Mouse (Mus musculus) limb, embryonic 10.5 days (tissue): ENCODE measurements around the gene Tssk6. TPM values are rescaled to one million over a fixed set of nuclear protein-coding genes. Genes with fewer than 3 reads are reported as not detected.

Experiments used
- DNase-seq: peaks from one replicate; pipeline ENCODE4 v3.0.0-alpha.2; 2017; ENCODE audit warnings: low spot score
- H3K27ac ChIP-seq: fragments of 300-500 bp; sonication (generic); 2 replicates; pipeline ENCODE4 v1.5.1; 2016; ENCODE audit warnings: mild to moderate bottlenecking
- H3K27me3 ChIP-seq: fragments of 300-500 bp; sonication (generic); 2 replicates; pipeline ENCODE4 v1.6.1; 2016; ENCODE audit warnings: low read depth, mild to moderate bottlenecking; ENCODE audit not compliant: poor library complexity, severe bottlenecking
- H3K36me3 ChIP-seq: fragments of 300-500 bp; sonication (generic); 2 replicates; pipeline ENCODE4 v1.6.1; 2016; ENCODE audit warnings: mild to moderate bottlenecking, moderate library complexity
- H3K4me1 ChIP-seq: fragments of 300-500 bp; sonication (generic); 2 replicates; pipeline ENCODE4 v1.6.1; 2016
- H3K4me3 ChIP-seq: fragments of 300-500 bp; sonication (generic); 2 replicates; pipeline ENCODE4 v1.5.1; 2016; ENCODE audit warnings: mild to moderate bottlenecking, moderate library complexity
- H3K9me3 ChIP-seq: fragments of 300-500 bp; sonication (generic); replicated peaks from 2 replicates; pipeline ENCODE4 v1.6.1; 2016; ENCODE audit warnings: mild to moderate bottlenecking
- WGBS: fragments of 180-500 bp; shearing (Covaris S2); methylation state at CpG from one replicate; pipeline ENCODE4 v1.1.7; 2016; 5-methylcytosine and 5-hydroxymethylcytosine counted together
- polyA plus RNA-seq: library from polyadenylated mRNA; unstranded; fragments of >200 nt; fragmentation: Nextera tagmentation; extraction: Ambion mirVana; gene quantifications from 2 replicates; pipeline ENCODE4 v1.2.1, GENCODE M21; 2016

Gene Tssk6
- 5.0 and 5.9 TPM in 2 replicates for polyA plus RNA-seq

DNA sequence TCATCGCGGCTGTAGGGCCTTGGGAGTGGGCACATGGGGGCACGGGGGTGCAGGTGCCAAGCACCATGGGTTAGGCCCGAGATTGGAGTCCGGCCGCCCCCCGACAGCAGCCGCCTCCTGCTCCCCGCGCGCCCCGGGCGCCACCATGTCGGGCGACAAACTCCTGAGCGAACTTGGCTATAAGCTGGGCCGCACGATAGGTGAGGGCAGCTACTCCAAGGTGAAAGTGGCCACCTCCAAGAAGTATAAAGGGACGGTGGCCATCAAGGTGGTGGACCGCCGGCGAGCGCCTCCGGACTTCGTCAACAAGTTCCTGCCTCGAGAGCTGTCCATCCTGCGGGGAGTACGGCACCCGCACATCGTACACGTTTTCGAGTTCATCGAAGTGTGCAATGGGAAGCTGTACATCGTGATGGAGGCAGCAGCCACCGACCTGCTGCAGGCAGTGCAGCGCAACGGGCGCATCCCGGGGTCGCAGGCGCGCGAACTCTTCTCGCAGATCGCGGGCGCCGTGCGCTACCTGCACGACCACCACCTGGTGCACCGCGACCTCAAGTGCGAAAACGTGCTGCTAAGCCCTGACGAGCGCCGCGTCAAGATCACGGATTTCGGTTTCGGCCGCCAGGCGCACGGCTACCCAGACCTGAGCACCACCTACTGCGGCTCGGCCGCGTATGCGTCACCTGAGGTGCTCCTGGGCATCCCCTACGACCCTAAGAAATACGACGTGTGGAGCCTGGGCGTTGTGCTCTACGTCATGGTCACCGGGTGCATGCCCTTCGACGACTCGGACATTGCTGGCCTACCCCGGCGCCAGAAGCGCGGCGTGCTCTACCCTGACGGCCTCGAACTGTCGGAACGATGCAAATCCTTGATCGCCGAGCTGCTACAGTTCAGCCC is at the start of gene Tssk6, which contains the start of the genes Ndufa13 and Yjefn3:
Gene Tssk6 (plus strand): TSS at position 22 of the 900 bp plus-strand sequence.
Gene Ndufa13 (minus strand): TSS at position 396 of the 900 bp plus-strand sequence.
Gene Yjefn3 (minus strand): TSS at position 550 of the 900 bp plus-strand sequence.
- H3K27me3 ChIP-seq, result no peaks in the 10 kb centered on the region
- WGBS, result 5% methylated on average over 89 of the region's 89 CpGs
- H3K36me3 ChIP-seq, result peaks cover 41% of the 10 kb centered on the region
- H3K4me3 ChIP-seq, result peak within 1 kb of the TSS; percentile 79
- H3K4me1 ChIP-seq, result peaks cover 39% of the 10 kb centered on the region
- no peaks in the 10 kb centered on the region for H3K9me3 ChIP-seq
- peak within 1 kb of the TSS; percentile 95 for H3K27ac ChIP-seq
- DNase-seq, result no peak

DNA sequence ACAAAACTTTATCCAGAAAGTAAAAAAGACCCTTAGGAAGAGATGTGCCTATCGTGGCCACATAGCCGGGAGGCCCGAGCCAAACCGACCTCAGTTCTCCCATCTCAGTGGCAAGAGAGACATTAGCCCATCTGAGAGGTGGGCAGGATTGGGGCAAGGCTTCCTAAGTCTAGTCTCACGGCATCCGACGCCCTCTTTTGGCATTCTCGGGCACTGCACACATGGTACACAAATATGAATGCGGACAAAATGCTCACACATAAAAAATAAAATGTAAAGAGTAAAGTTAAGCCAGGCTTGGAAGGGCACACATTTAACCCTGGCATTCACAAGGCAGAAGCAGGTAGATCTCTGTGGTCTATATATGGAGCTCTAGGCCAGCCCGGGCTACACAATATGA is 48.1 kb upstream of the Tssk6 start:
- Histone ChIP-seq H3K9me3 (no peaks in the 10 kb centered on the region), H3K27me3 (no peaks in the 10 kb centered on the region), H3K27ac (no peak overlapping the region), H3K4me1 (no peaks in the 10 kb centered on the region), H3K36me3 (no peaks in the 10 kb centered on the region), H3K4me3 (no peak overlapping the region)
- 93% methylated on average over 10 of the region's 10 CpGs for WGBS
- no peak for DNase-seq

DNA sequence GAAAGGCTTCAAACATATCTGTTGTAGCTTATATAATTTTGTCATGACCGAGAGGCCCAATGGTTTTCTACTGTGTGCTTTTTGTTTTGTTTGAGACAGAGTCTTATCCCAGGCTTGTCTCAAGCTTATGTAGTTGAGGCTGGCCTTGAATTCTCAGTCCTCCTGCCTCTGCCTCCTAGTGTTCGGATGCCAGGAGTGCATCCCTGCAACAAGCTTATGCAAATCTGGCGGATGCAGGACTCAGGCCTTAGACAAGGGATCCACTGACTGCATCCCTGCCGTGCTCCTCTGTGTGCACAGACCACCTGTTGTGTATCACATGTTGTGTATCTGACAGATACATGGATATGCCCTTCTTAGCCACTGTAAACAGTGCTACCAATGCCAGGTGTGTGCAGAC is 41.2 kb upstream of the Tssk6 start:
- H3K4me3 ChIP-seq, result no peak overlapping the region
- no peak for DNase-seq
- H3K9me3 ChIP-seq, result no peaks in the 10 kb centered on the region
- no peaks in the 10 kb centered on the region for H3K4me1 ChIP-seq
- H3K27me3 ChIP-seq, result no peaks in the 10 kb centered on the region
- no peaks in the 10 kb centered on the region for H3K36me3 ChIP-seq
- WGBS, result 66% methylated on average over 4 of the region's 4 CpGs
- no peak overlapping the region for H3K27ac ChIP-seq

DNA sequence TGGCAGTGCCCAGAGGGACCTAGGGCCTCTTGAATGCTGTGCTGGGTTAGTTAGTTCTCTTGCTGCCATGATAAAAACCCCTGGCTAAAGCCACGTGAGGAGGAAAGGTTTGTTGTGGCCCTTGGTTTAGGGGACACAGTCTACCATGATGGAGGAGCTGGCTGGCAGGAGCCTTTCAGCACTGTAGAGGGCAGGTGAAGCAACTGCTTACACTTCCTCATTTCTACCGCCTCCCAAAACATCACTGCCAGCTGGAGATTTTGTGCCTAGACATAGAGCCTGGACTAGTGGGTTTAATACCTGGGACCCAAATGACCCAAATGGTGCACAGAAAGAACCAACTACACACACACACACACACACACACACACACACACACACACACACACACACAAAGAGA is 40.7 kb upstream of the Tssk6 start:
- Histone ChIP-seq H3K27ac (no peak overlapping the region), H3K36me3 (no peaks in the 10 kb centered on the region), H3K4me3 (no peak overlapping the region), H3K4me1 (no peaks in the 10 kb centered on the region), H3K27me3 (no peaks in the 10 kb centered on the region), H3K9me3 (no peaks in the 10 kb centered on the region)
- WGBS, result 65% methylated on average over 2 of the region's 2 CpGs
- no peak for DNase-seq

DNA sequence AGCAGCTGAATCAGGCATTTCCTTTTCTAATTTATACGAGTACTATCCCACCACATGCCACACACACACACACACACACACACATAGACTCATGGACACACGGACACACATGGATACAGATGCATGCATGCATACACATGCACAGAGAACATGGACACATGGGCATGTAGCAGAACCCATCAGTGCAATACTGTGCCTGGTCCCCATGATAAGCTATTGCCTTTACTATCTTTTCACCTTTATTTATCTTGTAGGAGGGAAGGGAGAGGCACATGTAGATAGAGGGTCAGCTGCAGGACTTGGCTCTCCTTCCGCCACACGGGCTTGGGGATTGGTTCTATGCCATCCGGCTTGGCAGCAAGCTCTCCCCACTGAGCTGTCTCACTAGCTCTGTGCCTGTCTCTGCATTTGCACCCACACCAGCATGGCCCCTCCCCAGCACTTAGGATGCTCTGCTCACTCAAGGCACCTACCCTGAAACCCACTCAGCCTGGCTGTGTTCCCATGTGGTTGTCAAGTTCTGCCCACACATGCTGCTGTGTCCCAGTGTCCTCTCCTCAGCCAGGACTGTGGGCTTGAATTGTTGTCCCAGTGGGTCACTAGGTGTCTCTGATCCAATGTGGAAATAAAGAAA is 38.5 kb upstream of the Tssk6 start:
- Histone ChIP-seq H3K27ac (no peak overlapping the region), H3K9me3 (no peaks in the 10 kb centered on the region), H3K27me3 (no peaks in the 10 kb centered on the region), H3K4me1 (no peaks in the 10 kb centered on the region), H3K4me3 (no peak overlapping the region), H3K36me3 (no peaks in the 10 kb centered on the region)
- no peak for DNase-seq
- 94% methylated on average over 5 of the region's 5 CpGs for WGBS

DNA sequence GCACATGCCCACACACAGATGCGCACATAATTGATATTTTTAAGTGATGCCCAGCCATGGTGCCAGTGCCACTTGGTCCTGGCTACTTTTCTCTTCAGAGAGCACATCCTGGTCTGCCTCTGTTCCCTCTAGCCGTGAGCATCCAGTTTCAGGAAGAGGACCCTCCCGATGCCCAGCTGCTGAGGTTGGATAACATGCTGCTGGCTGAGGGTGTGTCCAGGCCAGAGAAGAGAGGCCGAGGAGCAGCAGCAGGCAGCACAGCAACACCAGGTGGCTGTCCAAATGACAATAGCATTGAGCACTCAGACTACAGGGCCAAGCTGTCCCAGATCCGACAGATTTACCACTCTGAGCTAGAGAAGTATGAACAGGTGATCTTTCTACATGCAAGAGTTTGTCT is 37.8 kb upstream of the Tssk6 start:
- Histone ChIP-seq H3K4me1 (no peaks in the 10 kb centered on the region), H3K36me3 (no peaks in the 10 kb centered on the region)
- WGBS, result 81% methylated on average over 5 of the region's 5 CpGs

DNA sequence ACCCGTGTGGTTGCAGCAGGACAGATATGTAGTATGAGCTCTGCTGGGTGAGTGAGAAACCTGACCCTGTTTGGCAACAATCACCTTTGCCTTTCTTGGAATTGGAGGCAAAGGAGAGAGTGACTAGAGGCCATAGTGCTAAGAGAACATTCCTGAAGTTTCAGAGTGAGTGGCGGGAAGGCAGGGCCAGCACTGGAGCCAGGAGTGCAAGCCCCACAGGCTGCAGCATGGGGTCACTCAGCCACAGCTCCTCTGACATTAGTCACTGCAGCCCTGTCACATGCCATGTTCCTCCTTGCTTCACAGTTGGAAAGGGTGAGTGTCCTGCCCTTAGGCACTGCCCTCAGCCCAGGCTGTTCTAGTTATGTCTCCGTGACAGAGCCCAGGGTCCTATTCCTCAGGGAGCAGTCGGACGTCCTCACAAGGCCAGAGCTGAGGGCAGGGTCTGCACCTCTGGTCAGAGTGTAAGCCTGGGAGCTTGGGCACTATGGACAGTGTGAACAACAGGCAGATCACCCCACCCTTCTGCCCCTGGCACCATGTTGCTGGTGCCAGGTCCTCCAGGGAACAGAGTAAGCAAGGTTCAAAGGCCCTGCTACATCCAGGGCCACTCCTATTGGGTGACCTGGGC is 34.2 kb upstream of the Tssk6 start:
- Histone ChIP-seq H3K27ac (no peak overlapping the region), H3K4me1 (no peaks in the 10 kb centered on the region), H3K27me3 (peaks cover 6% of the 10 kb centered on the region; the same call in 1 of the 2 replicates), H3K4me3 (no peak overlapping the region), H3K9me3 (no peaks in the 10 kb centered on the region), H3K36me3 (no peaks in the 10 kb centered on the region)
- DNase-seq, result no peak
- WGBS, result 62% methylated on average over 5 of the region's 5 CpGs

More for the DNA sequence above, 37.8 kb upstream of the Tssk6 start:
- Histone ChIP-seq H3K4me3 (no peak overlapping the region), H3K27me3 (no peaks in the 10 kb centered on the region; the same call in 1 of the 2 replicates), H3K27ac (no peak overlapping the region), H3K9me3 (no peaks in the 10 kb centered on the region)
- DNase-seq, result no peak

DNA sequence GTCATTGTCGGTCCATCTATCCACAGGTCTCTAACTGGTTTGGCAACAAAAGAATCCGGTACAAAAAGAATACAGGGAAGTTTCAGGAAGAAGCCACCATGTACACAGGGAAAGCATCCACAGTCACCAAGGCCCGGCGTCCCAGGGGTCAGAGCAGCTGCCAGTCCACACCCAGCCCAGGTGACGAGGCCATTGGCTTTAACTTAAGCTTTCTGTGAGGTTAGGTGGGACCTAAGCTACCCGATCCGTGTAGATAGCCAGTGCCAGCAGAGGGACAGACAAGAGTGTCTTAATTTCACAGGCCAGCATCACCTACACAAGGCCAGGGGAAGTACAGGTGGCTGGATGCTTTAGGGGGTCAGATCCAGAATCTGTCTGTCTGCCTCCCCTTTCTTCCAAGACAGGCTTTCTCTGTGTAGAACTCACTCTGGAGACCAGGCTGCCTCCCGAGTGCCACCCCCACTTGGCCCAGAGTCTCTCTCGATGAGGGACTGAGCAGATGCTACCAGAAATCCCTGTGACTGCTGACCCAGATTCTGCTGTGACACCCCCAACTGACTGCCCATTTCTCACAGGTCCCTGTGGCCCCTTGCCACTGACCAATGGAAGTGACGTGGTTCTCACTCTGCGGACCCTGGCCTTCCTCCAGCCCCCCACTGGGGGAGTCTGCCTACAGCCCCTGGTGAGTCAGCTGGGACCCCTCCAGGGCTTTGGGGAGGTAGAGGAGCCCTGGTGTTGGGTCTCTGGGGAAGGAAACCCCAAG is 31.8 kb upstream of the Tssk6 start:
- Histone ChIP-seq H3K4me3 (no peak overlapping the region), H3K36me3 (no peaks in the 10 kb centered on the region), H3K4me1 (no peaks in the 10 kb centered on the region), H3K27me3 (peaks cover 20% of the 10 kb centered on the region), H3K27ac (no peak overlapping the region), H3K9me3 (no peaks in the 10 kb centered on the region)
- 82% methylated on average over 11 of the region's 11 CpGs for WGBS
- no peak for DNase-seq

DNA sequence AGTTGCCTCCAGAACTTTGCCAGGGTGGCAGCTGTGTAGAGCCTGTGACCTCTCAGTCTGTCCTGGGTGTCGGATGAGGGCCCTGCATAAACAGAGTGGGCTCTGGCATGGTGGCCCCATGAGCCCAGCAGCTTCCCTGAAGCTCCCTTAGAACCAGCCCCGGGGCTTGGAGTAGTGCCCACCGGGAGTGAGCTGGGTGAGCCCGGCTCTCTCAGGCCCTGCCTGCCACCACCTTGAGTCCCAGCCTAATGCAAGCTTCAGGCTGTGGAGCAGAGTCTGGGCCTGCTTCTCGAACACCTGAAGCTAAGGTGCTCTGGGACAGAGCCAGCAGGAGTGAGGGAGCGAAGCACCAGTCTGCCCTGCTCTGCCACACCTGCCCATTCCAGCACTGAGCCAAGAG is 31.1 kb upstream of the Tssk6 start:
- WGBS, result 85% methylated on average over 6 of the region's 6 CpGs
- Histone ChIP-seq H3K4me1 (no peaks in the 10 kb centered on the region), H3K4me3 (no peak overlapping the region), H3K27me3 (peaks cover 27% of the 10 kb centered on the region), H3K9me3 (no peaks in the 10 kb centered on the region), H3K36me3 (no peaks in the 10 kb centered on the region), H3K27ac (no peak overlapping the region)
- no peak for DNase-seq

DNA sequence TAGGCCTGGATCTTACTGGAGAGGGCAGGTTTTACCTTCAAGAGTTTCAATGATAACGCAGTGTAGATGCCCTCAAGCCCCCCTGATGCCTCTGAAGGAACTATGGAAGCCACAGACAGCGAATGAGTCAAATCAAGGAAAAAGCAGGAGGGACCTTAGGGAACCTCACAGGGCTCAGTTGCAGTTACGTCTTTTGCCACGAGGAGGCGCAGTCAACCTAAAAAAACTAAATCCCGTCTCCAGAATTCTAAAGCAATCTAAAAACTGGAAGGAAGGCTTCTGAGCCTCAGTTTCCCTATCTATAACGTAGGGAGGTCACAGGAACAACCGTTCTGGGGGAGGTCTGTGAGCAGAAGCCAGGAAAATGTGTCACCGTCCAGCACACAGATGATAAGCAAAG is 27.8 kb upstream of the Tssk6 start:
- no peaks in the 10 kb centered on the region for H3K36me3 ChIP-seq
- H3K4me3 ChIP-seq, result no peak overlapping the region
- DNase-seq, result peak; percentile 74
- H3K27ac ChIP-seq, result no peak overlapping the region
- no peaks in the 10 kb centered on the region for H3K4me1 ChIP-seq
- H3K9me3 ChIP-seq, result no peaks in the 10 kb centered on the region
- H3K27me3 ChIP-seq, result peaks cover 59% of the 10 kb centered on the region
- 11% methylated on average over 9 of the region's 9 CpGs for WGBS

DNA sequence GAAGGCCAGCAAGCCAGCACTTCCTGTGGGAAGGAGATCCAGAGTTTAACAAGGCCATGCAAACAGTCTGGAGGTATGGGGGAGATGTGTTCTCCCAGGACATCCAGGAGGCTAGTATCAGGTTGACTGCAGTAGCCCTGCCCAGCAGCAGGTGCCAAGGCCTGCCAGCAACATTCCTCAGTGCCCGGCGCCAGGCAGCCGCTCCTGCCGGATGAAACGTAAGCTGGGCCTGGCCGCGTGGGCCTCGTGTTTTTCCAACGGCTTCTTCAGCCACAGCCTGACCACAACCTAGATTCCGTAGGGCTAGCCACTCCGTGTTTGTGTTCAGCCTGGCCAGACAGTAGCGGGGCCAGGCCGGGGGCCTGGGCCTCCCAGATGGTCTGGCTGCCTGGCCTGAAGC is 27.3 kb upstream of the Tssk6 start:
- 86% methylated on average over 13 of the region's 13 CpGs for WGBS

DNA sequence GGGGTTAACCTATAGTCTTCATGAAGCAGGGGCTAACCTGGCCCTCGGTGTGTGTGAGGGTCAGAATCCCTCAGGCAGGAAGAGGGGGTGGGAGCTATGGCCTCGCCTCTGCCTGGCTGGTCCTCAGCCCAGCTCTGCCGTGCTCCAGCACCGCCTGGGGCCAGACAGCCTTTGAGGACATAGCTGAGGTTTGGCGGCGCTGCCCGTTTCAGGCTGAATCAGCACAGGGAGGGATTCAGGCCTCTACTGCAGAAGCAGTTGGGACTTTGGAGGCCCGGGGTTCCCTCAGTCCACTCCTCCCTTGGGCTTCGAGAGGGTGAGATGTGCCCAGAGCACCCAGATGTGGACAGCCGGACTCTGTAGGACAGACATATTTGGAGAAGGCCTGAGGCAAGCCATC is 25.9 kb upstream of the Tssk6 start:
- Histone ChIP-seq H3K36me3 (no peaks in the 10 kb centered on the region), H3K4me3 (no peak overlapping the region), H3K27ac (no peak overlapping the region), H3K4me1 (peaks cover 4% of the 10 kb centered on the region), H3K9me3 (no peaks in the 10 kb centered on the region), H3K27me3 (peaks cover 73% of the 10 kb centered on the region)
- WGBS, result 43% methylated on average over 10 of the region's 10 CpGs
- no peak for DNase-seq

More for the DNA sequence above, 27.3 kb upstream of the Tssk6 start:
- H3K4me1 ChIP-seq, result no peaks in the 10 kb centered on the region
- H3K9me3 ChIP-seq, result no peaks in the 10 kb centered on the region
- no peaks in the 10 kb centered on the region for H3K36me3 ChIP-seq
- no peak overlapping the region for H3K27ac ChIP-seq
- H3K27me3 ChIP-seq, result peaks cover 64% of the 10 kb centered on the region
- no peak for DNase-seq
- H3K4me3 ChIP-seq, result no peak overlapping the region
